Mouse (Mus musculus) embryonic facial prominence, embryonic 13.5 days (tissue): ENCODE measurements around the gene 2310011J03Rik. TPM values are rescaled to one million over a fixed set of nuclear protein-coding genes. Genes with fewer than 3 reads are reported as not detected.

Source experiments
- ATAC-seq: fragments of 200-750 bp; cut with Nextera tagmentation; 2 replicates; pipeline ENCODE4 v1.8.0; 2017; ENCODE audit warnings: low read depth; ENCODE audit not compliant: insufficient number of reproducible peaks, insufficient read depth, low FRiP score, low TSS enrichment
- H3K27ac ChIP-seq: fragments of 300-500 bp; sonication (generic); 2 replicates; pipeline ENCODE4 v1.5.1; 2015; ENCODE audit warnings: moderate library complexity, mild to moderate bottlenecking, inconsistent platforms
- H3K27me3 ChIP-seq: fragments of 300-500 bp; sonication (generic); 2 replicates; pipeline ENCODE4 v1.6.1; 2015; ENCODE audit warnings: mild to moderate bottlenecking, inconsistent platforms
- H3K36me3 ChIP-seq: fragments of 300-500 bp; sonication (generic); 2 replicates; pipeline ENCODE4 v1.6.1; 2015; ENCODE audit warnings: mild to moderate bottlenecking, inconsistent platforms
- H3K4me1 ChIP-seq: fragments of 300-500 bp; sonication (generic); 2 replicates; pipeline ENCODE4 v1.6.1; 2015; ENCODE audit warnings: inconsistent platforms
- H3K4me2 ChIP-seq: fragments of 300-500 bp; sonication (generic); 2 replicates; pipeline ENCODE4 v1.6.1; 2015; ENCODE audit warnings: moderate library complexity, mild to moderate bottlenecking, inconsistent platforms
- H3K4me3 ChIP-seq: fragments of 300-500 bp; sonication (generic); 2 replicates; pipeline ENCODE4 v1.5.1; 2015; ENCODE audit warnings: mild to moderate bottlenecking, inconsistent platforms
- H3K9ac ChIP-seq: fragments of 300-500 bp; sonication (generic); 2 replicates; pipeline ENCODE4 v1.6.1; 2015; ENCODE audit warnings: mild to moderate bottlenecking, inconsistent platforms
- H3K9me3 ChIP-seq: fragments of 300-500 bp; sonication (generic); 2 replicates; pipeline ENCODE4 v1.6.1; 2016; ENCODE audit warnings: inconsistent platforms
- WGBS: fragments of 180-500 bp; shearing (Covaris S2); methylation state at CpG from one replicate; pipeline ENCODE4 v1.1.7; 2015; ENCODE audit warnings: mixed read lengths; 5-methylcytosine and 5-hydroxymethylcytosine counted together
- polyA plus RNA-seq: library from polyadenylated mRNA; unstranded; fragments of >200 nt; fragmentation: Nextera tagmentation; extraction: Ambion mirVana; gene quantifications from 2 replicates; pipeline ENCODE4 v1.2.1, GENCODE M21; 2015

The 2310011J03Rik gene
- 49.3 and 57.9 TPM in 2 replicates for polyA plus RNA-seq

- H3K4me3 ChIP-seq: peak within 1 kb of the TSS; percentile 75
- ATAC-seq: no peak
- peak within 1 kb of the TSS; percentile 80 for H3K4me2 ChIP-seq
Observed at GRCm38 (mm10) chr10:80320340-80320760, at the start of gene 2310011J03Rik. Gene 2310011J03Rik, minus strand, starts transcription at chr10:80320537.

GRCm38 (mm10) chr10:80368392-80368791 is 48.1 kb upstream of the 2310011J03Rik start:
- H3K4me3 ChIP-seq: no peak overlapping the region
- ATAC-seq: no peak
- no peaks in the 10 kb centered on the region for H3K36me3 ChIP-seq
- peaks cover 12% of the 10 kb centered on the region for H3K4me1 ChIP-seq
- H3K9me3 ChIP-seq: peaks cover 4% of the 10 kb centered on the region; the same call in 1 of the 2 replicates
- no peak overlapping the region for H3K27ac ChIP-seq
- H3K9ac ChIP-seq: no peak overlapping the region
- WGBS: 85% methylated on average over 6 of the region's 6 CpGs
- H3K27me3 ChIP-seq: peaks cover 23% of the 10 kb centered on the region
- no peak overlapping the region for H3K4me2 ChIP-seq

More at GRCm38 (mm10) chr10:80320340-80320760, at the start of gene 2310011J03Rik:
- Histone ChIP-seq H3K4me1 (peaks cover 36% of the 10 kb centered on the region), H3K9ac (peak within 1 kb of the TSS; percentile 86), H3K36me3 (peaks cover 16% of the 10 kb centered on the region), H3K9me3 (no peaks in the 10 kb centered on the region), H3K27me3 (peaks cover 26% of the 10 kb centered on the region), H3K27ac (peak within 1 kb of the TSS; percentile 73)
- under 1% methylated on average over 34 of the region's 34 CpGs for WGBS

- Histone ChIP-seq H3K4me1 (peaks cover 12% of the 10 kb centered on the region), H3K9me3 (peaks cover 4% of the 10 kb centered on the region; the same call in 1 of the 2 replicates), H3K9ac (no peak overlapping the region), H3K4me2 (no peak overlapping the region), H3K36me3 (no peaks in the 10 kb centered on the region), H3K4me3 (no peak overlapping the region), H3K27ac (no peak overlapping the region), H3K27me3 (peaks cover 24% of the 10 kb centered on the region)
- whole genome bisulfite sequencing: 65% methylated on average over 5 of the region's 5 CpGs
- ATAC-seq: no peak
Observed at GRCm38 (mm10) chr10:80367954-80368353, 47.6 kb upstream of the 2310011J03Rik start.

GRCm38 (mm10) chr10:80365736-80366135 is 45.4 kb upstream of the 2310011J03Rik start:
- Histone ChIP-seq H3K4me1 (no peaks in the 10 kb centered on the region), H3K9me3 (peaks cover 4% of the 10 kb centered on the region; the same call in 1 of the 2 replicates), H3K27me3 (peaks cover 34% of the 10 kb centered on the region), H3K27ac (no peak overlapping the region), H3K9ac (no peak overlapping the region), H3K36me3 (no peaks in the 10 kb centered on the region), H3K4me3 (no peak overlapping the region), H3K4me2 (no peak overlapping the region)
- ATAC-seq: no peak
- 55% methylated on average over 6 of the region's 6 CpGs for WGBS

GRCm38 (mm10) chr10:80363734-80364133 is 43.4 kb upstream of the 2310011J03Rik start:
- ATAC-seq: no peak
- Histone ChIP-seq H3K4me1 (no peaks in the 10 kb centered on the region), H3K4me2 (no peak overlapping the region), H3K4me3 (no peak overlapping the region), H3K9me3 (peaks cover 4% of the 10 kb centered on the region; the same call in 1 of the 2 replicates), H3K27me3 (peaks cover 54% of the 10 kb centered on the region), H3K27ac (no peak overlapping the region), H3K36me3 (no peaks in the 10 kb centered on the region), H3K9ac (0 out of 2 replicates have a peak overlapping the region, but pooled peaks have one; percentile 2)
- WGBS: 34% methylated on average over 6 of the region's 6 CpGs

GRCm38 (mm10) chr10:80357994-80358639 is 37.8 kb upstream of the 2310011J03Rik start:
- Histone ChIP-seq H3K4me2 (peak overlapping the region; percentile 54), H3K9me3 (no peaks in the 10 kb centered on the region), H3K27me3 (peaks cover 87% of the 10 kb centered on the region), H3K4me3 (peak overlapping the region; percentile 29), H3K4me1 (peaks cover 30% of the 10 kb centered on the region), H3K27ac (no peak overlapping the region), H3K9ac (0 out of 2 replicates have a peak overlapping the region, but pooled peaks have one; percentile 17), H3K36me3 (no peaks in the 10 kb centered on the region)
- ATAC-seq: no peak
- 9% methylated on average over 31 of the region's 31 CpGs for WGBS

GRCm38 (mm10) chr10:80357336-80357735 is 37.0 kb upstream of the 2310011J03Rik start:
- Histone ChIP-seq H3K4me3 (peak overlapping the region; percentile 45), H3K9ac (no peak overlapping the region), H3K9me3 (no peaks in the 10 kb centered on the region), H3K4me2 (peak overlapping the region; percentile 73), H3K4me1 (peaks cover 30% of the 10 kb centered on the region), H3K27me3 (peaks cover 87% of the 10 kb centered on the region), H3K27ac (no peak overlapping the region), H3K36me3 (no peaks in the 10 kb centered on the region)
- WGBS: 33% methylated on average over 7 of the region's 7 CpGs
- ATAC-seq: no peak

GRCm38 (mm10) chr10:80356737-80357136 is 36.4 kb upstream of the 2310011J03Rik start:
- WGBS: 3% methylated on average over 34 of the region's 34 CpGs
- Histone ChIP-seq H3K9ac (peak overlapping the region; percentile 44; the same call in 1 of the 2 replicates), H3K36me3 (no peaks in the 10 kb centered on the region), H3K27ac (no peak overlapping the region), H3K4me1 (peaks cover 30% of the 10 kb centered on the region), H3K27me3 (peaks cover 93% of the 10 kb centered on the region), H3K4me2 (peak overlapping the region; percentile 73), H3K9me3 (no peaks in the 10 kb centered on the region), H3K4me3 (peak overlapping the region; percentile 45)
- no peak for ATAC-seq

GRCm38 (mm10) chr10:80356001-80356682 is 35.8 kb upstream of the 2310011J03Rik start, which contains the start of gene Plk5:
Gene Plk5, plus strand, starts transcription at chr10:80356459.
- H3K36me3 ChIP-seq: no peaks in the 10 kb centered on the region
- peaks cover 99% of the 10 kb centered on the region for H3K27me3 ChIP-seq
- ATAC-seq: no peak
- peak within 1 kb of the TSS; percentile 45 for H3K4me3 ChIP-seq
- 1% methylated on average over 51 of the region's 53 CpGs for WGBS
- peaks cover 30% of the 10 kb centered on the region for H3K4me1 ChIP-seq
- H3K9me3 ChIP-seq: no peaks in the 10 kb centered on the region
- peak within 1 kb of the TSS; percentile 44; the same call in 1 of the 2 replicates for H3K9ac ChIP-seq
- no peak within 1 kb of the TSS for H3K27ac ChIP-seq
- peak within 1 kb of the TSS; percentile 73 for H3K4me2 ChIP-seq

GRCm38 (mm10) chr10:80355431-80355830 is 35.1 kb upstream of the 2310011J03Rik start:
- H3K4me3 ChIP-seq: no peak overlapping the region
- ATAC-seq: no peak
- 9% methylated on average over 9 of the region's 9 CpGs for WGBS
- H3K9me3 ChIP-seq: no peaks in the 10 kb centered on the region
- no peaks in the 10 kb centered on the region for H3K36me3 ChIP-seq
- no peak overlapping the region for H3K27ac ChIP-seq
- H3K4me1 ChIP-seq: peaks cover 33% of the 10 kb centered on the region
- H3K9ac ChIP-seq: no peak overlapping the region
- H3K27me3 ChIP-seq: peaks cover 100% of the 10 kb centered on the region
- no peak overlapping the region for H3K4me2 ChIP-seq

- H3K9me3 ChIP-seq: no peaks in the 10 kb centered on the region
- ATAC-seq: no peak
Observed at GRCm38 (mm10) chr10:80352727-80353126, 32.4 kb upstream of the 2310011J03Rik start.

More at GRCm38 (mm10) chr10:80352727-80353126, 32.4 kb upstream of the 2310011J03Rik start:
- Histone ChIP-seq H3K4me2 (no peak overlapping the region), H3K27ac (no peak overlapping the region), H3K9ac (no peak overlapping the region), H3K4me3 (no peak overlapping the region), H3K36me3 (no peaks in the 10 kb centered on the region), H3K4me1 (peaks cover 53% of the 10 kb centered on the region), H3K27me3 (peaks cover 100% of the 10 kb centered on the region)
- 61% methylated on average over 8 of the region's 8 CpGs for WGBS
